Mouse (Mus musculus) neural tube, embryonic 13.5 days (tissue): ENCODE results near the gene Glp1r. TPM values are rescaled to one million over a fixed set of nuclear protein-coding genes. Genes with fewer than 3 reads are reported as not detected.

Source experiments
- ATAC-seq: fragments of 200-750 bp; cut with Nextera tagmentation; 2 replicates; pipeline ENCODE4 v1.8.0; 2017; ENCODE audit warnings: low read depth, mild to moderate bottlenecking, moderate TSS enrichment, moderate library complexity
- H3K27ac ChIP-seq: fragments of 300-500 bp; sonication (generic); replicated peaks from 2 replicates; pipeline ENCODE4 v1.5.1; 2015; ENCODE audit warnings: moderate library complexity, mild to moderate bottlenecking, inconsistent platforms
- H3K27me3 ChIP-seq: fragments of 300-500 bp; sonication (generic); 2 replicates; pipeline ENCODE4 v1.6.1; 2015; ENCODE audit warnings: mild to moderate bottlenecking, inconsistent platforms
- H3K36me3 ChIP-seq: fragments of 300-500 bp; sonication (generic); 2 replicates; pipeline ENCODE4 v1.6.1; 2015; ENCODE audit warnings: mild to moderate bottlenecking, inconsistent platforms
- H3K4me1 ChIP-seq: fragments of 300-500 bp; sonication (generic); replicated peaks from 2 replicates; pipeline ENCODE4 v1.6.1; 2015; ENCODE audit warnings: inconsistent platforms
- H3K4me2 ChIP-seq: fragments of 300-500 bp; sonication (generic); 2 replicates; pipeline ENCODE4 v1.6.1; 2015; ENCODE audit warnings: inconsistent platforms, mild to moderate bottlenecking, moderate library complexity
- H3K4me3 ChIP-seq: fragments of 300-500 bp; sonication (generic); 2 replicates; pipeline ENCODE4 v1.5.1; 2015; ENCODE audit warnings: mild to moderate bottlenecking, inconsistent platforms
- H3K9ac ChIP-seq: fragments of 300-500 bp; sonication (generic); 2 replicates; pipeline ENCODE4 v1.6.1; 2015; ENCODE audit warnings: moderate library complexity, mild to moderate bottlenecking, inconsistent platforms
- H3K9me3 ChIP-seq: fragments of 300-500 bp; sonication (generic); 2 replicates; pipeline ENCODE4 v1.6.1; 2016; ENCODE audit warnings: inconsistent platforms
- WGBS: fragments of 180-500 bp; shearing (Covaris S2); methylation state at CpG from one replicate; pipeline ENCODE4 v1.1.7; 2015; 5-methylcytosine and 5-hydroxymethylcytosine counted together
- polyA plus RNA-seq: library from polyadenylated mRNA; unstranded; fragments of >200 nt; fragmentation: Nextera tagmentation; extraction: Ambion mirVana; gene quantifications from 2 replicates; pipeline ENCODE4 v1.2.1, GENCODE M21; 2015

Gene Glp1r
- polyA plus RNA-seq, 1 experiment from 2014 or later = 0.53 TPM

- 80% methylated on average over 4 of the region's 4 CpGs for WGBS
- Histone ChIP-seq H3K27ac (no peak overlapping the region), H3K36me3 (no peaks in the 10 kb centered on the region), H3K9ac (no peak overlapping the region), H3K9me3 (no peaks in the 10 kb centered on the region), H3K27me3 (no peaks in the 10 kb centered on the region), H3K4me2 (no peak overlapping the region), H3K4me1 (no peaks in the 10 kb centered on the region), H3K4me3 (no peak overlapping the region)
- ATAC-seq = no peak
These were observed 21.9 kb downstream of the Glp1r start for GRCm38 (mm10) chr17:30923566-30923965.

- Histone ChIP-seq H3K4me1 (no peaks in the 10 kb centered on the region), H3K9me3 (no peaks in the 10 kb centered on the region), H3K4me2 (no peak overlapping the region), H3K36me3 (no peaks in the 10 kb centered on the region), H3K27ac (no peak overlapping the region), H3K4me3 (no peak overlapping the region), H3K27me3 (no peaks in the 10 kb centered on the region), H3K9ac (no peak overlapping the region)
- WGBS = 80% methylated on average over 7 of the region's 7 CpGs
- no peak for ATAC-seq
These were observed 29.2 kb downstream of the Glp1r start for GRCm38 (mm10) chr17:30930827-30931226.

GRCm38 (mm10) chr17:30932836-30933235 lies 31.2 kb downstream of the Glp1r start:
- Histone ChIP-seq H3K9ac (no peak overlapping the region), H3K27ac (no peak overlapping the region), H3K9me3 (no peaks in the 10 kb centered on the region), H3K27me3 (no peaks in the 10 kb centered on the region), H3K4me1 (peaks cover 6% of the 10 kb centered on the region), H3K36me3 (no peaks in the 10 kb centered on the region), H3K4me2 (no peak overlapping the region), H3K4me3 (no peak overlapping the region)
- WGBS = 74% methylated on average over 5 of the region's 5 CpGs
- no peak for ATAC-seq

GRCm38 (mm10) chr17:30935301-30935700 lies 33.7 kb downstream of the Glp1r start:
- Histone ChIP-seq H3K4me2 (no peak overlapping the region), H3K36me3 (no peaks in the 10 kb centered on the region), H3K27ac (no peak overlapping the region), H3K27me3 (peaks cover 3% of the 10 kb centered on the region; the same call in 1 of the 2 replicates), H3K4me3 (no peak overlapping the region), H3K9ac (no peak overlapping the region), H3K9me3 (no peaks in the 10 kb centered on the region), H3K4me1 (peaks cover 18% of the 10 kb centered on the region)
- 42% methylated on average over 5 of the region's 5 CpGs for WGBS
- no peak for ATAC-seq

GRCm38 (mm10) chr17:30938554-30938953 lies 36.9 kb downstream of the Glp1r start:
- no peak; the same call in 1 of the 2 replicates for ATAC-seq
- WGBS = 38% methylated on average over 9 of the region's 9 CpGs
- H3K9ac ChIP-seq = no peak overlapping the region
- H3K4me3 ChIP-seq = no peak overlapping the region
- no peak overlapping the region for H3K27ac ChIP-seq
- peaks cover 3% of the 10 kb centered on the region; the same call in 1 of the 2 replicates for H3K27me3 ChIP-seq
- H3K36me3 ChIP-seq = no peaks in the 10 kb centered on the region
- H3K4me1 ChIP-seq = peaks cover 18% of the 10 kb centered on the region
- no peaks in the 10 kb centered on the region for H3K9me3 ChIP-seq
- H3K4me2 ChIP-seq = no peak overlapping the region

GRCm38 (mm10) chr17:30948382-30948781 lies 46.8 kb downstream of the Glp1r start:
- ATAC-seq = no peak
- no peaks in the 10 kb centered on the region for H3K27me3 ChIP-seq
- WGBS = 57% methylated on average over 1 of the region's 1 CpGs

GRCm38 (mm10) chr17:30950780-30951179 lies 49.2 kb downstream of the Glp1r start:
- no peak overlapping the region for H3K4me3 ChIP-seq
- ATAC-seq = no peak
- H3K9me3 ChIP-seq = no peaks in the 10 kb centered on the region
- H3K27ac ChIP-seq = no peak overlapping the region
- H3K27me3 ChIP-seq = no peaks in the 10 kb centered on the region
- peaks cover 4% of the 10 kb centered on the region; the same call in 1 of the 2 replicates for H3K4me1 ChIP-seq
- no peak overlapping the region for H3K4me2 ChIP-seq
- no peaks in the 10 kb centered on the region for H3K36me3 ChIP-seq
- H3K9ac ChIP-seq = no peak overlapping the region
- 6% methylated on average over 7 of the region's 7 CpGs for WGBS

More at GRCm38 (mm10) chr17:30948382-30948781, 46.8 kb downstream of the Glp1r start:
- no peak overlapping the region for H3K9ac ChIP-seq
- no peak overlapping the region for H3K4me3 ChIP-seq
- H3K36me3 ChIP-seq = no peaks in the 10 kb centered on the region
- H3K4me2 ChIP-seq = no peak overlapping the region
- no peaks in the 10 kb centered on the region for H3K9me3 ChIP-seq
- H3K4me1 ChIP-seq = 0 out of 2 replicates have a peak, but pooled peaks cover 7% of the 10 kb centered on the region
- no peak overlapping the region for H3K27ac ChIP-seq

GRCm38 (mm10) chr17:30951600-30951999 lies 50.0 kb downstream of the Glp1r start:
- ATAC-seq = no peak
- no peaks in the 10 kb centered on the region for H3K9me3 ChIP-seq
- no peaks in the 10 kb centered on the region for H3K27me3 ChIP-seq
- no peak overlapping the region for H3K4me3 ChIP-seq
- no peak overlapping the region for H3K4me2 ChIP-seq
- no peaks in the 10 kb centered on the region for H3K36me3 ChIP-seq
- WGBS = 65% methylated on average over 8 of the region's 8 CpGs
- no peak overlapping the region for H3K9ac ChIP-seq
- peaks cover 4% of the 10 kb centered on the region; the same call in 1 of the 2 replicates for H3K4me1 ChIP-seq
- no peak overlapping the region for H3K27ac ChIP-seq

- peaks cover 7% of the 10 kb centered on the region; the same call in 1 of the 2 replicates for H3K9me3 ChIP-seq
- WGBS = 48% methylated on average over 10 of the region's 10 CpGs
- no peak within 1 kb of the TSS for H3K9ac ChIP-seq
- H3K27ac ChIP-seq = no peak within 1 kb of the TSS
- ATAC-seq = no peak
- H3K4me3 ChIP-seq = no peak within 1 kb of the TSS
- no peaks in the 10 kb centered on the region for H3K36me3 ChIP-seq
- peaks cover 4% of the 10 kb centered on the region; the same call in 1 of the 2 replicates for H3K4me1 ChIP-seq
- H3K27me3 ChIP-seq = no peaks in the 10 kb centered on the region
- no peak within 1 kb of the TSS for H3K4me2 ChIP-seq
These were observed 52.7 kb downstream of the Glp1r start, which contains the start of gene Umodl1 for GRCm38 (mm10) chr17:30954340-30954739. Gene Umodl1 (plus strand): TSS chr17:30954640.

- H3K4me3 ChIP-seq = no peak overlapping the region
- 62% methylated on average over 7 of the region's 7 CpGs for WGBS
These were observed 60.4 kb downstream of the Glp1r start for GRCm38 (mm10) chr17:30961936-30962592.

GRCm38 (mm10) chr17:30962880-30963279 lies 61.3 kb downstream of the Glp1r start:
- no peaks in the 10 kb centered on the region for H3K4me1 ChIP-seq
- H3K9ac ChIP-seq = no peak overlapping the region
- peaks cover 7% of the 10 kb centered on the region; the same call in 1 of the 2 replicates for H3K9me3 ChIP-seq
- no peaks in the 10 kb centered on the region for H3K36me3 ChIP-seq
- H3K4me3 ChIP-seq = no peak overlapping the region
- no peak for ATAC-seq
- H3K27me3 ChIP-seq = no peaks in the 10 kb centered on the region
- WGBS = 39% methylated on average over 2 of the region's 2 CpGs
- no peak overlapping the region for H3K4me2 ChIP-seq
- H3K27ac ChIP-seq = no peak overlapping the region

More at GRCm38 (mm10) chr17:30961936-30962592, 60.4 kb downstream of the Glp1r start:
- H3K4me1 ChIP-seq = no peaks in the 10 kb centered on the region
- no peak overlapping the region for H3K27ac ChIP-seq
- H3K9ac ChIP-seq = no peak overlapping the region
- H3K27me3 ChIP-seq = no peaks in the 10 kb centered on the region
- H3K9me3 ChIP-seq = peaks cover 7% of the 10 kb centered on the region; the same call in 1 of the 2 replicates
- no peak overlapping the region for H3K4me2 ChIP-seq
- no peaks in the 10 kb centered on the region for H3K36me3 ChIP-seq
- no peak for ATAC-seq

- Histone ChIP-seq H3K9me3 (no peaks in the 10 kb centered on the region), H3K4me3 (no peak overlapping the region), H3K36me3 (no peaks in the 10 kb centered on the region), H3K4me2 (no peak overlapping the region), H3K27ac (no peak overlapping the region), H3K9ac (no peak overlapping the region), H3K4me1 (no peaks in the 10 kb centered on the region), H3K27me3 (no peaks in the 10 kb centered on the region)
- WGBS = 71% methylated on average over 4 of the region's 4 CpGs
- no peak; the same call in 1 of the 2 replicates for ATAC-seq
These were observed 68.4 kb downstream of the Glp1r start for GRCm38 (mm10) chr17:30969983-30970382.
